Mouse (Mus musculus) frontal cortex, postnatal 14 days (tissue): ENCODE results near the gene Mrpl46.

Experiments used
- DNase-seq, 2 experiments: peaks; one replicate each; pipeline ENCODE4 v3.0.0; 2022; ENCODE audit warnings: low spot score in 2 of 2

Mrpl46 gene

DNA sequence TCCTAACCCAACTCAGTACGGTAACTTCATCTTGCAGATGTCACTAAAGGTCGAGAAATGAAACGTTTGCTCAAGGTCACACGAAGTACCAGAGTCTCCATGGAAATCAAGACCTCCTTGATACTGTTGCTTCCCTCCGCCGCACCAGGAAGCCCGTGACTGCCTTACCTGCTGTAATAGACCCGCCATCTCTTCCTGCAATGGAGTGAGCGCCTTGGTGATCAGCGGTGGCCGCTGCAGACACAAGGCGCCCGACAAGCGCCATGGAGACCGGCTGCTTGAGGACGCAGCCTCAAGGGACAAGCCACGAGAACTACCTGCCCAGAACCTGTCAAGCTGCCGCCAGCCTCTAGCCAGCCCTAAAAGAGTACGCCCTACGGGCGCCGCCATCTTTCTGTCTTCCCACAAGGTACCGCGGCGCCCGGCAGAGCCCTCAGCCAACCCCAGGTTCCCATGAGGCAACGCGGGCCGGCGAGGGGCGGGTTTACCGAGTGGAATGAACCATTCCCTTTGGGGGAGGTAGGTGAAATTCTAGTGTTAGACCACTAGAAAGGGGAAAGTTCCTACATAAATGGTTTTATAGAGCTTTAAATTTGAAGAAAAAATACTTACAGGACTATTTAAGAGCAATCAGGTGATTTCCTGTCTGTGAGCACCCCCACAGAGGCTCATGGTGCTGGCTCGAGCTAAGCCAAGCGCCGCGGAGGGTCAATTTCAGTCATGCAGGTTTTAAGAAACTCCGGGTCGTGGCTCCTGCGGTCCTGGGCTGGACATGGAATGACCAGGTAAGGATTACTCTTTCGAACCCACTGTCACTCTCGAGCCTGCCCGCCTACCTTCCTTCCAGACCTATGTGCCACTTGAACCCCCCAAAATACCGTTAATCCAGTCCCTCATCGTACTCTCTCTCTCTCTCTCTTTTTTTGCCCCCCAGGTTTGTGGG, at the start of gene Mrpl46, which contains the start of gene Mrps11:
TSS of gene Mrpl46 (minus strand) at position 893 of the 943 bp plus-strand sequence.
TSS of gene Mrps11 (plus strand) at position 481 of the 943 bp plus-strand sequence.
- peak; percentile 72 to 83 for DNase-seq

DNA sequence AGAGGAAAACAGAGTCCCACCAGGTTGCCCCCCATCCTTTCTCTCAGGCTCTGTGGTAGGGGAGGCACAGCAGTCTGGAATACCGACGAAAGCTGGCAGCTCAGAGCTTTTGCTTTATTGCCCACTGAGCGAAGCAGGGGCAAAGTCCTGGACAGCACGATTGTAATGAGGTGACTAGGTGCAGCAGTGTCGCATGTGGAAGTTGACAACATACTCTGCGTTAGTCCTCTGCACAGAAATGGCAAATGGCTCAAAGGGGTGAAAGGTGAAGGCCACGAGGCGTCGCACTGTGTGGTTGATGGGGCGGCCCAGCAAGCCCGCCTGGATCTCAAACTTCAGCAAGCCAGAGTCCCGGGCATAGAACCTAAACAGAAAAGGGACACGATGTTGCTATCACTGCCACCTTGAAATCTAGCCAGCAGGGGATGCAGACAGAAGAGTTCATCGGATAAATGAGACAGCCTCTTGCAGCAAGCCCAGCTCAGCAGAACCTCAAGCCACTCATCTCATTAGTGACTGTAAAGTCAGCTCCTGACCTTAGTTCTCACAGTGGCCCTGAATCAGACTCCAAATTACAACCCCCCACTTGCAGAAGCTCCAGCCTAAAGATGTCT, 44.5 kb upstream of the Mrpl46 start:
- DNase-seq, result no peak

DNA sequence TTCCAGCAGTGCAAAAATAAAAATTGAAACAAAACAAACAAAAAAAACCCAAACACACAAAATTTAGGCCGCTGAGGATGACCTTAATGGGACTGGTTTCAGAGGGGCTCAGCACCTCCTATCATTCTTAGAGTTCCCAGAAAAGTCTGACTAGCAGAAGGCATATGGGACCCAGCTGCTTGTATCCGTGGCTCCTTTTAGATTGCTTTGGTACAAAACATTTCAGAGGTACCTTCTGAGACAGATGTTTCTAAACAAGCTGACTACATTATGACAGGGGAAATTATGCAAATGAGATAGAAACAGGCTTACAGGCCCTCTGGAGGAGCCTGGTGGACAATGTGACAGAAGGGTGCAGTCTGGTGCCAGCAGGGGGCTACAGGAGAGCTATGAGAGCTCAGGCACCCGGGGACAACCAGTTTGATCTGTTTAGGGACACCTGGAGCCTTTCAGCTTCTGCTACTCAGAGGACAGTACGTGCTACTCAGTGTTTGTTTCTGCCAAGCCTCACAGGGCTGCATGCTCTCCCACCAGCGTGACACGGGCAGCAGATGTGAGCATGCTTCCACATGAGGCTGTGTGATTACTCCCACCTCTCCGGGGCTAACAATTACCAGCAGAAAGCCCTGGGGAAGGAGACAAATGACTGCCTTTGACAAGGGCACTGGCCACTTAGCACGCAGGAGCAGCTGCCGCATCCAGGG, 43.5 kb upstream of the Mrpl46 start:
- DNase-seq, result no peak

DNA sequence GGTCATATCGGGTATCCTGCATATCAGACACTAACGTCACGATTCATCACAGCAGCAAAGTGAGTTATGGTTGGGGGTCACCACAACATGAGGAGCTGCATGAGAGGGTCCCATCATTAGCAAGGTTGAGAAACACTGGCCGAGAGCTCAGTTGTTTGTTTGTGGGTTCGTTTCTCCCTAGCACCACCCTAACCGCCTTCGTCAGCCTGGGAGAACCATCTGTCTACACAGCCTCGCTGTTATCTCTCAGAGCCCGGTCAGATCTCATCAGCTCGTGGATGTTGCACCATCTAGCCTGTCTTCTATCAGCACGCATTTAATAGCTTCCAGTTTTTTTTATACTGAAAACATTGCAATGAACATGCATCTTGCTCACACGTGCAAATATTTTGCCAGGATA, 35.0 kb upstream of the Mrpl46 start:
- DNase-seq, result no peak

DNA sequence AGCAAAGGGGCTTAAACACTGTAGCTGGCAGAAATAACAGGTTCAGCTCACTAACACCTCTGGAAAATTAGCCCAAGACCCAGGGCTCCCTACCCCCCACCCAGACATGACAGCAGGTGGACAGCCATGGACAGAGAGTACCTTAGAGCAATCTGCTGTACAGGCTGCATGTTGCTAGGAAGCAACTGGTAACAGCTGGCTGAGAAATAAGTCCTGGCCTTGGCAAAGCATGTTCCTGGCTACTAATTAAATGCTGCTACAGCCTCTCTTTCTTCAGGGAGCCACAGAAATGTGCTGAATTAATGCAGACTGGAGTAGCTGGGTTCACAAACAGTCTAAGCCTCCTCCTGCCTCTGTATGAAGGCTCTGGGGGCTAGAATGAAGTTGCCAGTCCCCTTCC, 31.4 kb upstream of the Mrpl46 start:
- no peak for DNase-seq

DNA sequence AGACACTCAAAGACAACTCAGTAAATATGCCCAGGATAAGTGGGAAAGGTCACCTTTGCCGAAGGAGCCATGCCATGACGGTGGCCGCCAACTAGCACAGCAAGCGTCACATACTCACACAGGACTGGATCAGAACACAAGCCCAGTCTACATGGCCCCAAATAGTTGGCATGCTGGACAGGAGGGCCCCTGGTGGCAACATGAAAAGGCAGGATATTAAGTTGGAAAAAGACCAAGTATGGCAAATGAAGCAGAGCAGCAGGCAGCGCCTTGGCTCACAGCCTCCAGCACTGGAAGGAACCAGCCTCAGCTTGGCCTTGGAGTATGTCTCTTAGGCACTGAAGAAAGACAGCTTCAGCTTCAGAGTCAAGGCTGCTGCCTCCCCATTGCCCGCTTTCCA, 30.5 kb upstream of the Mrpl46 start:
- no peak for DNase-seq

DNA sequence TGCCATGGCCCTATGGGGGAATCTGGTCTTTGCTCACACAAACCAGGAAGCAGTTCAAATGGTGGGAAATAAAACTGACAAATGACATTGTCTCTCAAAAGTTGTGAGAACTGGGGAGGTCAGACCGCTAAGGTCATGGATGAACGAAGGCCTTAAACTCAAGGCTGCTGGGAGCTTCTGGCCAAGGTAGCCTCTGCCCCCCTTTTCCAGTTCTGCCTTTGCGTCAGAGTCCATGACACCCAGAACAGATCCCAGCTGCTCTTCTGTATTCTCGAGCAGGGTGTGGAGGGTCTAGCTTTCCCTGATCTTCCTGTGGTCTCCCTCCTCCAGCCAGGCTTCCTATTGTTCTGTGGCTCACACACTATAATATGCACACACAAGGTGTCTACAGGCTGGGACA, 23.9 kb upstream of the Mrpl46 start:
- DNase-seq, result no peak

DNA sequence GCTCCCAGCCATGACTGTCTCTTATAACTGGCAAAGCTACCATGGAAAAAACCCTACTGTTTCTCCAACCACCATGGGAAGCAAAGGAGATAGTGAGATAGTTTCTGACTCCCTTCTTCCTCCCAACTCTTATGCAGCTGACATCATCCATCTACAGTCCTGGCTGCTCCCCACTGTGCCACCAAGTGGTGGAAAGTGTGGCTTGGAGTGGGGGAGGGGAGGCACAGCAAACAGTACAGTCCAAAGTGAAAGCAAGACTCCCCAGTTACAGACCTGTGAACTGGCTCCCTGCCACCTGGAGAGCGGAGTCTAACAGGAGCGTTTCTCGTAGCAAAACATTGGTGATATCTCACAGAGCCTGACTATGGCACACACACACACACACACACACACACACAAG, 20.5 kb upstream of the Mrpl46 start:
- no peak for DNase-seq

DNA sequence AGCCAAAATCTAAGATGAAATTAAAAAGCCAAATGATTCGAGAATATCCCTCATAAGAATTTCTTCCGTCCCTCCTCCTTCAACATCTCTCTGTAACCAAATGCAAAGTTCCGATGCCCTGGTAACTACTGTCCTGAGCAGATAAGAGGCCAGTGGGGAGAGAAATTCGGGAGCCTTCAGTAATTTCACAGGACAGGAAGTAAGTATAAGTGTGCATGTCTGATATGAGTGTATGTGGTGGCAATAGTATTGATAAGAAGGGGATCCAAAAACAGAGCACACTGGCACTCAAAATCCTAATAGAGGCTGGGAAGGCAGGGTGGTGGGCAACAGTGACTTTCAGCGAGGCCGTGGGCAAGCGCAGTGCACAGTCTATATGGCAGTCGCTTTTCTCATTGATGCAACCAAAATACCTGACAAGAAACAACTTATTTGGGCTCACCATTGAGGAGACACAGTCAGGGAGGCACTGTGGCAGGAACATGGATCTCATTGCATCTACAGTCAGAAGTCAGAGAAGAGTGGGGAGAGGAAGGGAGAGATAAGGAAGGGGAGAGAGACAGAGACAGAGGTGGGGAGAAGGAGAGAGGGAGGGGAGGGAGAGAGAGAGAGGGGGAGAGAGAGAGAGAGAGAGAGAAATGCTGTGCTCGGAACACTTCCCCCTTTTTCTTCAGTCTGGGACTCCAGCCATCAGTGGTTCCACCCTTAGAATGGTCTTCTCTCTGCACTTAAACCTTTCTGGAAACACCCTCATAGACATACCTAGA, 16.6 kb upstream of the Mrpl46 start:
- no peak for DNase-seq

DNA sequence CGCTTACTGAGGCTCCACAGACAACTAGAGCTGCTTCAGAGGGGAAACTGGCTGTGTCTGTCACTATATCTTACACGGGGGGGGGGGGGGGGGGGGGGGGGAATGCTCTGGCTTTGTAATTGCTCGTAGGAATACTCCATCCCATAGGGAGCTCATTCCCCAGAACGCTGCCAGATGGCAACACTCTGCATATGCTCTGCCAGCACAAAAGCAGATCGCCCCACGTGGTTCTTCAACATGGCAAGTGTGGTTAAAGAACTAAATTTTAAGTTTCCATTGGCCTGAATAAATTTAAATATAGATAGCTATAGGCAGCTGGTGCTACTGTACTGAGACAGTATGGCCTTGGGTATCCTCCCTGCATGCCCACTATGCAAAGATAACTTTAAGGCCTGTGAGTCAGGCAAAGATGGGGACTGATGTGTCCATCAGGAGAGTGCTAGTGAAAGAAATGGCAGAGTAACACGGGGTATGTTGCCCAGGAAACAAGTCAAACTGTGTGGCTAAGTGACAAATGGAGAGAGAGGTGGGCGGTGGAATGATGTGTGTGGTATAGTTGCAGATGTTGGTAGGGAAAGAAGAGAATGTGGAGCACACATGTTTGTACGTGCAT, 14.6 kb upstream of the Mrpl46 start:
- peak; percentile 48 to 59 for DNase-seq

DNA sequence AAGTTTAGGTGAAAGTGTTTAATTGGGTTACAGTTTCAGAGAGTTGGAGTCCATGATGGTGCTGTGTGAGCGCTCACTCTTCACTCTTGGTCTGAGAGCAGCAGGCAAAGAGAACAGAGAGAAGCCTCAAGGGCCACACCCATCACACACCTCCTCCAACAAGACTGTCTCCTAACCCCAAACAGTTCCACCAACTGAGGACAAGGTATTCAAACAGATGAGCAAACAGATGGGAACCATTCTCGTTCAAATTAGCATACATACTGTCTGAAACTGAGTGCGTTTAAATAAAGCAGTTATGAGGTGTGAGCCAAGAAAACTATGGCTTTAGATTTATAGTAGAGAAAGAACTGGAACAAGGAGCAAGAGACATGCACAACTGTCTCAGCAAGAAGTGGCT, 13.3 kb upstream of the Mrpl46 start:
- no peak for DNase-seq

DNA sequence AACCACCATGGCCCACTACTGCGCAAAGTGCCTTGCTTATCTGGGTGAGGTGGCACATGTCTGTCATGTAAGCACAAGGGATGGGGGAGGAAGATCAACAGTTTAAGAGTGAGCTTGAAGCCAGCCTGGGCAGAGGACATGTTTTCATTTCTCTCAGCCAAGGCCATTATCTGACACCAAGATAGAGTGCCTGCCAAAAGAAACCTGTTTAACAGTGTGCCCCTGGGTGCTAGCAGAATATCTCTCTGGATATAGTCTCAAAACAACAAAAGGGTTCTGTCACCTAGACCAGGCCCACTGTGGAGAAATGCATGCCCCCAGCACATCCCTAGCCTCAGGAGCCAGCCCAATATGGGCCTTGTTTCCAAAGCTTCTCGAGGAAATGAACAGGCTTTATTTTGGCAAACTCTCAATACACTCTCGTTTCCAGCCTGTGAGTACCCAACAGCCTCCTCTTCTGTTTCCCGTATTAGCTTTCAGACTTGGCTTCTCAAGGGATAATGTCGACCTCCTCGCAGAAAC, 11.3 kb upstream of the Mrpl46 start:
- no peak for DNase-seq

DNA sequence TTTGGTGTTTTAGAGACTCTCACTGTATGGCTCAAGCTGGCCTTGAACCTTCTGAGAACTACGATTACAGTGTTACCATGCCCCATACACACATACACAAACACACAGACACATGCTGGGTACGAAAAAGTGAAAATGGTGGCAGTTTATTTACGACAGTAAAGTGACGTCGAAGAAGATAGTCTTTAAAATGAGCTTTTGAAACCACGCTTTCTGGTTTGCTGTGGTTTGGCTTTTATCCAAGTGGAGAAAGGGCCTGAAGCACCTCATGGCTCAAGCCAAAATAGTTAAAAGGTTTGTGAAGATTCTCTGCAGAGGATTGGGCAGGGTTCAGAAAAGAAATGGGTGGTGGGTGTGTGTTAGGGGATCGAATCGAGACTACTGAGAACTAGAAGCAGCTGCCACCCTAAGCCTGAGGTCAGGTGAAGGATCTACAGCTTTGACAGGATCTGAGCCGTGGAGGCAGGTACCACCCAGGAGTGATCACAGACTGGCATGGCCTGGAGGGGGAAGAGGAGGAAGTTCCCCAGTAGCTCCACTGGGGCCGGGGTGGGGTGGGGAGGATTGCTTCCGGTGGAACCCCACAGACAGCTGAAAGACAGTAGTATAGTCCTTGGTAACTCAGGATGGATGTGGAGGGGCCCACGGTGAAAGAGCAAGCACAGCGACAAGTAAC, 10.7 kb upstream of the Mrpl46 start:
- DNase-seq, result no peak

DNA sequence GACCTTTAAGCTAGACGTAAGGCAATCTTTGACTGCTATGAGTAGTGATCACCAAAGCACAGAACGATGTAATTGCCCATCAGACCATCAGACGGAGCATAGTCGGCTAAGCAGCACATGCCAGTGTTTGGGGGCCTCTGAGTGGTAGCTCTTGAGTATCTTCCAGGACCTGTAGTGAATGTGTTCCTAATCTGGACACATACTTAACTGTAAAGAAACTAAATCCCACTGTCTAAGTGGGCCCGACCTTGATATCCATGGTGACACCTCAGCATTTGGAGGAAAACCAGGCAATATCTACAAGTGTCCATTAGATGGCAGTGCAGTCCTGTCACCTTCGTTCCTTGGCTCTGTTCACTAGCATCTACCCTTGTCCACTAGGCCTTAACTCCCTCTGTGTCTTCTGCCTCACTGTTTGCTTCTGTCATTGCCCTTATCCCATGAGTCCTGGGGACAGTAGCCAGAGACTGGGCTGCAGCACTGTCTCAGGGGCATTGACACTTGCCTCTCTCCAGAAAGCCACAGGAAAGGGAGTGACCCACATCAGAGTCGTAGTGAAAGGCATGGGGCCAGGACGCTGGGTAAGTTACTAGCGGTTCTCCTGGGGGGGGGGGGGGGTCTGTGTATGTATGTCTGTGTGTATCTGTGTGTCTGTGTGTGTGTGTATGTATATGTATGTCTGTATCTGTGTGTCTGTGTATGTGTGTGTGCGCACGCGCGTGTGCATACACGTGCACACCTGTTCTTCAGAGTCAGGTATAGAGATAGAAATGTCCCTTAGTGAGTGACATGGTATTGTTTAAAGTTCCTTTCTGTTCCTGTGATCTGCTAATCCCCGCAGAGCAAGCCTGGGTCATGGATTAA, 8.3 kb upstream of the Mrpl46 start:
- peak in 1 of 2 experiments; percentile 38 for DNase-seq

DNA sequence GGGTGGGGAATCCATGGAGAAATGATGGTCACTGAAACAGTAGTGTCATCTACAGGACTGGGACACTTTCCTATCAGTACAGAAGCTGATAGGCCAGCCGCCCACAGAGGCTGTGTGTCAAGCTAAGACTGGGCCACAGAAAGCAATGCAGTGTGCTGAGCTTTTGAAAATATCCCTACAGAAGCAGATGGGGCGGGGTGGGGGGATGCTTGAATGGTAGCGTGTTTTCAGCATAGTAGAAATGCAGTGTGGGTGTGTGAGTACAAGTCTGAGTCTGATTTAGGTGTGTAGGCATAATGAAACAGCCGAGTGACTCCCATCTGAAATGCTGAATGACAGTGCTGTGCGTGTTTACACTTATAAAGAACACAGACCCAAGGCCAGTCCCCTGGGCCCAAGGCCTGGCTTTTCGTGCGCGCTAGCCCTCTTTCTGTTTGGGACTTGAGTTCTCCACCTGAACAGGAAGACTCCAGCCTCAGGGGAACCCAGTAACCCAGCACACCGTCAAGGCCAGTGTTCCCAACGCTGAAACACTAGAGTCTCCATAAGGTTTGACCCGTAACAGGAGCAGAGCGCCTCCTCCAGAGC, 4.6 kb upstream of the Mrpl46 start:
- DNase-seq, result no peak

DNA sequence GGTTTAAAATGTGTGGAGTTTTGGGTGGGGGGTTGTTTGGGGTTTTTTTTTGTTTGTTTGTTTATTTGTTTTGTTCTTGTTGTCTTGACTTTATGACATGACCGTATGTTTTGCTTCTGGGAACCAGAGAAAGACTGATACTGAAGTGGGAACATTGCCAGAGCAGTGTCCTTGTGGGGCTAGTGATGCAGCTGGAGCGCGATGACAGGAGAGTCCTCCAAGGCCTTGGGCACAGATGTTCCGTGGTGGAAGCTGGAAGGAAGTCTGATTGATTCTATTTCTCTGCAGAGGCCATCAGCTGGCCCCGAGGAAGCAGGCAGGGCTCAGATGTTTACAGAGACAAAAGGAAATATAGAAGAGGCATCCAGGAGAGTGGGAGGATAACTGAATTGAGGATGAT, 2.6 kb upstream of the Mrpl46 start:
- DNase-seq, result no peak

DNA sequence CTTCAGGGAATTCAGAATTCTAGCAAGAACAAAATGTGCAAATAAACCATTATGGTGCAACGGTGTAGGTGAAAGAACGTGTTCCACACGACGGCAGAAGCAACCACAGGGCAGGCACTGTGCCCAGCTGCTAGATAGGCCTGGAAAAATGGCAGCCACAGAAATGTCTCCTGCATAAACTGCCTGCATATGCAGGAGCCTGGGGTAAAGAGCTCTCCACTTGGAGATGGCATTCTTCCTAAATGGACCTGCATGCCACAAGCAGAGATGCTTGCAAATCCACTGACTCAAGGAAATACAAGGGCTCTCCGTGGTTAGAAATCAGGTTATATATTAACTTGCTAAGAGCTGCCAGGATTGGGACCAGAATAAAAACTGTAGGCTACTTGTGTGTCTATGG, 4.6 kb downstream of the Mrpl46 start:
- DNase-seq, result no peak

DNA sequence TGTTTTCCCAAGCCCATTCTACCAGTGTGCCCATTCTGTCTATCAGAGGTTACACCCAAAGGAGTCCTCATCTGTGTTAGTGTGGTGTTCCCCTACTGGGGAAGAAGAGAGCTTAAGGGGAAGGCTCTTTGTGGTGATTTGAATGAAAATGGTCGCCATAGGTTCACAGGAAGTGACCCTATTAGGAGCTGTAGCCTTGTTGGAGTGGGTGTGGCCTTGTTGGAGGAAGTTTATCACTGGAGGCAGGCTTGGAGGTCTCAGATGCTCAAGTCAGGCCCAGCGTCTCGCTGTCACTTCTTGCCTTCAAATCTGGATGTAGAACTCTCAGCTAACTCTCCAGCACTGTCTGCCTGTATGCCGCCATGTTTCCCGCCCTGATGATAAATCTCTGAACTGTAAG, 12.4 kb downstream of the Mrpl46 start:
- DNase-seq, result no peak

DNA sequence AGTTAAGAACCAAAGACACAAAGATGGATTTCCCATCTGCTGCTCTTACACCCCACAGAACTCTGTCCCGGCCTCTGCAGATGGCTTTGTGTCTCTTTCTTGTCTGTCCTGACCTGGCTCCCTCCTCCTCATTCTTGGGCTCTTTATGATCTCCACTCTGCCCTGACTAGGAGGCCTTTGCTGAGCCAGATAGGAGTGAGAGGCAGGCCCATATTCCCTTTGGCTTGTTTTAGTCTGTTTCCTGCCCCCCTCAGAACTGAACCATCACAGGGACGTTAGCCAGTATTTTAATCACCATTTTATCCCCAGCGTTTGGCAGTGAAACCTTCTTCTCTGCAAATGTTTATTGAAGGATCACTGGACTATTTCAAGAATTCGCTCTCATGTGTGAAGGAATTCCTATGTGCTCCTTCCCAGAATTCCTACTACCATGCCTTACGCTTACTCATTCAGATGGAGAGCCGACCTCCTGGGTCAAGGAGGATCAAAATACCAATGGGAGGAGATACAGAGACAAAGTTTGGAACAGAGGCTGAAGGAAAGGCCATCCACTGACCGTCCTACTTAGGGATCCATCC, 14.2 kb downstream of the Mrpl46 start:
- no peak for DNase-seq
